Mouse (Mus musculus) spleen, adult 2 months (tissue): ENCODE data around the gene Plek. TPM values are rescaled to one million over a fixed set of nuclear protein-coding genes. Genes with fewer than 3 reads are reported as not detected.

ENCODE experiments used
- DNase-seq, 2 experiments: peaks; one replicate each; pipeline versions ENCODE4 v3.0.0 to v3.0.0-alpha.2; 2012 to 2021; ENCODE audit warnings: low spot score in 2 of 2, low read depth in 1 of 2
- H3K27ac ChIP-seq: fragments of 200-500 bp; 2 replicates; pipeline ENCODE4 v1.5.1; 2012; ENCODE audit warnings: low read length, inconsistent platforms; ENCODE audit not compliant: insufficient read depth
- H3K27me3 ChIP-seq: fragments of 200-500 bp; 2 replicates; pipeline ENCODE4 v1.6.1; 2012; ENCODE audit warnings: mild to moderate bottlenecking, moderate library complexity, low read length, inconsistent platforms; ENCODE audit not compliant: control insufficient read depth, insufficient read depth
- H3K36me3 ChIP-seq: fragments of 200-500 bp; 2 replicates; pipeline ENCODE4 v1.6.1; 2012; ENCODE audit warnings: mild to moderate bottlenecking, low read length, inconsistent platforms; ENCODE audit not compliant: control insufficient read depth, insufficient read depth
- H3K4me1 ChIP-seq: fragments of 200-500 bp; 2 replicates; pipeline ENCODE4 v1.6.1; 2011; ENCODE audit warnings: inconsistent platforms; ENCODE audit not compliant: control insufficient read depth, insufficient read depth, insufficient read length
- H3K4me3 ChIP-seq: fragments of 200-500 bp; 2 replicates; pipeline ENCODE4 v1.5.1; 2011; ENCODE audit warnings: mild to moderate bottlenecking, inconsistent platforms; ENCODE audit not compliant: insufficient read depth, insufficient read length; ENCODE audit errors: extremely low read depth
- CTCF ChIP-seq: fragments of 200-500 bp; IDR thresholded peaks from 2 replicates; pipeline ENCODE4 v1.5.1; 2011; ENCODE audit warnings: mild to moderate bottlenecking, inconsistent platforms; ENCODE audit not compliant: insufficient read depth, insufficient read length, insufficient replicate concordance; ENCODE audit errors: extremely low read depth
- POLR2A ChIP-seq: fragments of 200-500 bp; IDR thresholded peaks from 2 replicates; pipeline ENCODE4 v1.6.1; 2011; ENCODE audit warnings: low read depth, low read length, inconsistent platforms
- WGBS: fragments of 180-500 bp; shearing (Covaris S2); methylation state at CpG from one replicate; pipeline ENCODE4 v1.1.7; 2018; 5-methylcytosine and 5-hydroxymethylcytosine counted together
- polyA plus RNA-seq: library from polyadenylated mRNA; depleted of rRNA; stranded (reverse); fragments of >200 nt; gene quantifications from 2 replicates; pipeline ENCODE4 v1.2.3, GENCODE M21; 2012

Gene Plek
- polyA plus RNA-seq, 1 experiment: 11.2 TPM

GRCm38 (mm10) chr11:16967806-16968205 is 84.4 kb downstream of the Plek start:
- TF ChIP-seq POLR2A (no peak), CTCF (no peak; the same call in 1 of the 2 replicates)
- peaks cover 2% of the 10 kb centered on the region; the same call in 1 of the 2 replicates for H3K36me3 ChIP-seq
- 11% methylated on average over 2 of the region's 2 CpGs for WGBS
- no peak overlapping the region for H3K27ac ChIP-seq
- DNase-seq: peak in 1 of 2 experiments; percentile 46
- no peak overlapping the region for H3K4me3 ChIP-seq
- no peaks in the 10 kb centered on the region for H3K27me3 ChIP-seq
- peaks cover 5% of the 10 kb centered on the region for H3K4me1 ChIP-seq

GRCm38 (mm10) chr11:16958520-16958919 is 93.7 kb downstream of the Plek start:
- WGBS: 80% methylated on average over 1 of the region's 1 CpGs
- Histone ChIP-seq H3K4me3 (no peak overlapping the region), H3K27me3 (no peaks in the 10 kb centered on the region), H3K27ac (no peak overlapping the region), H3K4me1 (peaks cover 9% of the 10 kb centered on the region), H3K36me3 (no peaks in the 10 kb centered on the region)
- DNase-seq: no peak
- TF ChIP-seq CTCF: no peak
- TF ChIP-seq POLR2A: no peak

- H3K27ac ChIP-seq: peak overlapping the region; percentile 38; the same call in 1 of the 2 replicates
- 47% methylated on average over 6 of the region's 6 CpGs for WGBS
- TF ChIP-seq POLR2A: no peak
- TF ChIP-seq CTCF: no peak
Observed at GRCm38 (mm10) chr11:16957030-16957429, 95.2 kb downstream of the Plek start.

GRCm38 (mm10) chr11:16956115-16956862 is 95.9 kb downstream of the Plek start:
- H3K27ac ChIP-seq: no peak overlapping the region; the same call in 1 of the 2 replicates

More at GRCm38 (mm10) chr11:16957030-16957429, 95.2 kb downstream of the Plek start:
- Histone ChIP-seq H3K4me3 (no peak overlapping the region), H3K4me1 (peaks cover 9% of the 10 kb centered on the region), H3K36me3 (no peaks in the 10 kb centered on the region), H3K27me3 (no peaks in the 10 kb centered on the region)
- no peak for DNase-seq

GRCm38 (mm10) chr11:16951761-16952010 is 100.5 kb downstream of the Plek start:
- H3K4me3 ChIP-seq: peak overlapping the region; percentile 83
- no peak for DNase-seq
- TF ChIP-seq CTCF: no peak
- TF ChIP-seq POLR2A: no peak
- no peaks in the 10 kb centered on the region for H3K36me3 ChIP-seq
- under 1% methylated on average over 9 of the region's 9 CpGs for WGBS
- H3K4me1 ChIP-seq: peaks cover 2% of the 10 kb centered on the region
- no peak overlapping the region for H3K27ac ChIP-seq
- no peaks in the 10 kb centered on the region for H3K27me3 ChIP-seq

More at GRCm38 (mm10) chr11:16956115-16956862, 95.9 kb downstream of the Plek start:
- Histone ChIP-seq H3K27me3 (no peaks in the 10 kb centered on the region), H3K4me3 (no peak overlapping the region), H3K36me3 (no peaks in the 10 kb centered on the region), H3K4me1 (peaks cover 9% of the 10 kb centered on the region)
- WGBS: 17% methylated on average over 6 of the region's 6 CpGs
- TF ChIP-seq POLR2A (no peak), CTCF (no peak)
- DNase-seq: peak in 1 of 2 experiments; percentile 48

GRCm38 (mm10) chr11:16950976-16951760 is 101.0 kb downstream of the Plek start, which contains the start of gene Fbxo48:
Gene Fbxo48, plus strand, starts transcription at chr11:16951375.
- peak within 1 kb of the TSS; percentile 83 for H3K4me3 ChIP-seq
- no peaks in the 10 kb centered on the region; the same call in 1 of the 2 replicates for H3K4me1 ChIP-seq
- no peak within 1 kb of the TSS; the same call in 1 of the 2 replicates for H3K27ac ChIP-seq
- H3K27me3 ChIP-seq: no peaks in the 10 kb centered on the region
- no peaks in the 10 kb centered on the region for H3K36me3 ChIP-seq
- peak; percentile 95 to 97 for DNase-seq
- WGBS: under 1% methylated on average over 38 of the region's 38 CpGs
- TF ChIP-seq POLR2A (peak; percentile 8; the same call in 1 of the 2 replicates), CTCF (no peak)
